Mouse (Mus musculus): ENCODE measurements around the gene Syde2. TPM values are rescaled to one million over a fixed set of nuclear protein-coding genes. Genes with fewer than 3 reads are reported as not detected.

The Syde2 gene
- polyA plus RNA-seq, 1 experiment from 2014 or later = 0.82 TPM

DNA sequence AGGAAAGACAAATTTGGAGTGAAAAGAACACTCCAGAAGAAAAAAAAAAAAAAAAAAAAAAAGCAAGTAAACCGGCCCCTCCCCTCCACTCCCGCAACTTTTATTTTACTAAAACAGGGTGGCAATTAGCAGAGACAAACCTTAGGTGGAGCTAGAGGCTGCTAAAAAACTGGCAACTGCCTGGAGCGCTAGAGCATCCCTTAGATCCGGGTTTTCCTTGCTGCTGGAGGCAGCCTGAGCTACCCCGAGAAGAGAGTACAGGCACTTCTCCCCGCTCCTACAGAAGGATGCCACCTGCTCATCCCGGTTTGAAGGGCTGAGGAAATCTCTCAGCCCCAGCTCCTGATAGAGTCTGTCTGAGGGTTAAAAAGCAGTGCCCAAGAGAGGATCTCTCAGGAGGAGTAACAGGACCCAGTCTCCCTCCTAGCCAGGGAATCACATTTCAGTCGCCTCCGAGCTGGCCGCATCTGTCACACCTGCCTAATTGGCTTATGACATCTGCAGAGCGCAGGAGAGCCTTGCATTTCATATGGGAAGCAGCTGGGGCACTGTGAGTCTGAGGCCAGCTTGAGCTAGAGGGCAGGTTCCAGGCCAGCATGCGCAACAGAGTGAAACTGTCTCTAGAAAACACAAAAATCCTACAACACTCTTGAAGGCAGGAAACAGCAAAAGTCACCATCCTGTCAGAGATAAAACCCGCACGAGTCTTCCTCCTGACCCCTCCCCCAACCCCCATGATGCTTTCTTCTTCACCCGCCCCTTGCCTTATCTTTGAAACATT lies 37.4 kb upstream of the Syde2 start:
- H3K4me2 ChIP-seq (ENCODE audit: low read length) = peak overlapping the region; percentile 43
- peak; percentile 87 for ATAC-seq
- peaks cover 2% of the 10 kb centered on the region for H3K27me3 ChIP-seq (replicated peaks; ENCODE audit: control insufficient read depth, insufficient read depth, low read length)
- H3K36me3 ChIP-seq (ENCODE audit: control insufficient read depth, insufficient read depth) = no peaks in the 10 kb centered on the region
- no peaks in the 10 kb centered on the region for H3K9me3 ChIP-seq (ENCODE audit: control insufficient read depth, low read length)
- no peak overlapping the region for H3K9ac ChIP-seq (replicated peaks; ENCODE audit: low read depth, low read length)
- peaks cover 5% of the 10 kb centered on the region for H3K4me1 ChIP-seq (replicated peaks; ENCODE audit: control insufficient read depth, insufficient read depth, low read length)
- WGBS = 7% methylated on average over 15 of the region's 15 CpGs
- H3K27ac ChIP-seq (ENCODE audit: low read length) = no peak overlapping the region
- H3K4me3 ChIP-seq (replicated peaks; ENCODE audit: low read length) = peak overlapping the region; percentile 5

DNA sequence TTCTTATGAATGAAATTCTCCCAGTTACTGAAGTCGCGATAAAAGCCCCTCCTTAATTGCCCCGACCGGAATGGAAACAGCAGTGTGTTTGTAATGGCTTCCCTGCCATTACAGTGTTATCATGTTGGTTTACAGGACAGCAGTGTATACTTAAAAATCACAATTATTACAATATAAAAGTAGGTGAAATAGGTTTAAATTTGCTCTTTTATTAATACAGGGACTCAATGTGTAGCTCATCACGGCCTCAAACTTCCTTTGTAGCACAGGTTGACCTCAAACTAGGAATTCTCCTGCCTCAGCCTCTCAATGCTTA lies 36.9 kb upstream of the Syde2 start:
- WGBS = 41% methylated on average over 5 of the region's 5 CpGs
- H3K4me3 ChIP-seq (replicated peaks; ENCODE audit: low read length) = no peak overlapping the region
- H3K4me2 ChIP-seq (ENCODE audit: low read length) = no peak overlapping the region

DNA sequence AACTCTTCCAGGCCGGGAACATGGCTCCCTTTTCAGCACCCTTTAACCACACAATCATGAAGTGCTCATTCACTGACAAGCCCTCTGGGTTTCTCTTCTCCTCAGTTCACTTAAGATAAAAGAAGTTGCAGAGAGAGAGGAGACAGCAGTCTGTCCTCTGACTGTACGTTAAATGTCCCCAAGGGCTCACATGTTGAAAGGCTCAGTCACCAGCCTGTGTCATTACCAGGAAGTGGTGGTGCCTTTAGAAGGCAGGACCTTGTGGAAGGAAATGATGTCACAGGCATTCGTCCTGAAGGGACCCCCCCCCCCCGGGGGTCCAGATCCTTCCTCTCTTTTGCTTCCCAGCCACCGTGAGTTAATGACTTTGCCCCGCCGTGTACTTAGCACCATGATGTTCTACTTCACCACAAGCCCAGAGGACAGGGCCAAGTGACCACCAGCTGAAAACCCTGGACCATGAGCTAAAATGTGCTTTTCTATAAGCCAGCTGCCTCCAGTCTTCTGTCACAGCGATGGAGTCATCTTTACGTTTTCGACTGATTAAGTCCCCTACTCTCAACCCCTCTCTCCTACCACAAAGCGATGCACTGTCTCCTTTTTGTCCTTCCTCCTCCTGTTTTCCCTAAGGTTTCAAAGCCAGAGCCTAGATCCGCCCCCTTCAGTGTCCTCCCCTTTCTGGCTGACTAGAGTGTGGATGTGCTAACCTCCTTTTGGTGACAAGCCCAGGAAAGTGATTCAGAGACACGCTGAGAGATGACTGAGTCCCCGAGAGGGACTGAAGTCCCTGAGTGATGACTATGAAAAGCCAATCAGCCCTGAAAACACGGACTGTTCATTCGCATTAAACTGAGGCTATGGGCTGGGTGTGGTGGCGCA lies 36.1 kb upstream of the Syde2 start:
- no peaks in the 10 kb centered on the region for H3K36me3 ChIP-seq (ENCODE audit: control insufficient read depth, insufficient read depth)
- 76% methylated on average over 17 of the region's 17 CpGs for WGBS
- H3K27ac ChIP-seq (ENCODE audit: low read length) = no peak overlapping the region
- H3K9ac ChIP-seq (replicated peaks; ENCODE audit: low read depth, low read length) = no peak overlapping the region
- no peak overlapping the region for H3K4me3 ChIP-seq (replicated peaks; ENCODE audit: low read length)
- H3K4me2 ChIP-seq (ENCODE audit: low read length) = no peak overlapping the region
- peaks cover 2% of the 10 kb centered on the region for H3K27me3 ChIP-seq (replicated peaks; ENCODE audit: control insufficient read depth, insufficient read depth, low read length)
- peaks cover 5% of the 10 kb centered on the region for H3K4me1 ChIP-seq (replicated peaks; ENCODE audit: control insufficient read depth, insufficient read depth, low read length)
- no peak for ATAC-seq
- H3K9me3 ChIP-seq (ENCODE audit: control insufficient read depth, low read length) = no peaks in the 10 kb centered on the region

More for the DNA sequence above, 36.9 kb upstream of the Syde2 start:
- Histone ChIP-seq H3K9ac (replicated peaks; ENCODE audit: low read depth, low read length) (no peak overlapping the region), H3K27me3 (replicated peaks; ENCODE audit: control insufficient read depth, insufficient read depth, low read length) (peaks cover 2% of the 10 kb centered on the region), H3K36me3 (ENCODE audit: control insufficient read depth, insufficient read depth) (no peaks in the 10 kb centered on the region), H3K27ac (ENCODE audit: low read length) (no peak overlapping the region), H3K9me3 (ENCODE audit: control insufficient read depth, low read length) (no peaks in the 10 kb centered on the region), H3K4me1 (replicated peaks; ENCODE audit: control insufficient read depth, insufficient read depth, low read length) (peaks cover 5% of the 10 kb centered on the region)
- ATAC-seq = no peak

DNA sequence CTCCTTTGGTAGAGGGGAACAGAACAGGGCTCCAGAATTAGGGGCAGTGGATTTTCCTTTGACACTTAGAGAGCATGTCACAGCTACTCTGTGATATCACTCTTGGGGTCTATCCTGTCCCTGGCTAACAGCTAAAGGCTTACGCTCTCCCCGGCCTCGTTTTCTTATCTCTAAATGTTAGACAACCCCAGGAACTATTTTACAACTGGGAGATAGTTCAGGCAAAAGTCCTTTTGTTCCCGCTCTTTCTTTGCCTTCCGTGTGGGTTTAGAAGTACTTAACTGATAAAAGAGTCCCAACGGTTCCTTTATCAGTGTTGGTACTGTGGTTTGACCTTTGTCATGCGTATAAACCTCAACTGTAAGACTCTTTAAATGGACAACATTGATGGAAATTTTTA lies 34.7 kb upstream of the Syde2 start:
- H3K4me1 ChIP-seq (replicated peaks; ENCODE audit: control insufficient read depth, insufficient read depth, low read length) = peaks cover 5% of the 10 kb centered on the region
- WGBS = 91% methylated on average over 7 of the region's 7 CpGs

DNA sequence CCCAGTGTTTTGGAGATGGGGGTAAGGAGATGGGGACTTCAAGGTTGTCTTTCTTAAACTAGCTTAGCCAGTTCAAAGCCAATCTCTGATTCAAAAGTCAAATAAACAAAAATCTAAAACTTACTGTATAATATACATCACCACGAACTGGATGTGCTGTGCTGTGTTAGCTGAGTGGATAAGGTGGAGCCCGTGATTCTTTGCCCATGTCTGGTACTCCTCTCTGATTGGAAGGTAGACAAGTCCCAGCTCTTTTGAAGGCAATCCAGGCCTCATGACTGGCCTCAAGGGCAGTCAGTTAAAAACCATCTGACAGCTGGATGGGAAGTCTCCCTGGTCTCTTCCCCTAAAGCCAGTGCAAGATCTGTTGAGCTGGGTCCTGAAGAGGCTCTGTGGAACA lies 34.3 kb upstream of the Syde2 start:
- Histone ChIP-seq H3K4me2 (ENCODE audit: low read length) (no peak overlapping the region), H3K4me3 (replicated peaks; ENCODE audit: low read length) (no peak overlapping the region), H3K27ac (ENCODE audit: low read length) (no peak overlapping the region), H3K9ac (replicated peaks; ENCODE audit: low read depth, low read length) (no peak overlapping the region), H3K4me1 (replicated peaks; ENCODE audit: control insufficient read depth, insufficient read depth, low read length) (peaks cover 5% of the 10 kb centered on the region), H3K9me3 (ENCODE audit: control insufficient read depth, low read length) (no peaks in the 10 kb centered on the region; the same call in 1 of the 2 replicates), H3K36me3 (ENCODE audit: control insufficient read depth, insufficient read depth) (no peaks in the 10 kb centered on the region), H3K27me3 (replicated peaks; ENCODE audit: control insufficient read depth, insufficient read depth, low read length) (peaks cover 2% of the 10 kb centered on the region)
- no peak for ATAC-seq
- WGBS = 75% methylated on average over 2 of the region's 2 CpGs

More for the DNA sequence above, 34.7 kb upstream of the Syde2 start:
- ATAC-seq = no peak
- Histone ChIP-seq H3K4me2 (ENCODE audit: low read length) (no peak overlapping the region), H3K4me3 (replicated peaks; ENCODE audit: low read length) (no peak overlapping the region), H3K9ac (replicated peaks; ENCODE audit: low read depth, low read length) (no peak overlapping the region), H3K27me3 (replicated peaks; ENCODE audit: control insufficient read depth, insufficient read depth, low read length) (peaks cover 2% of the 10 kb centered on the region), H3K9me3 (ENCODE audit: control insufficient read depth, low read length) (no peaks in the 10 kb centered on the region; the same call in 1 of the 2 replicates), H3K36me3 (ENCODE audit: control insufficient read depth, insufficient read depth) (no peaks in the 10 kb centered on the region), H3K27ac (ENCODE audit: low read length) (no peak overlapping the region)

DNA sequence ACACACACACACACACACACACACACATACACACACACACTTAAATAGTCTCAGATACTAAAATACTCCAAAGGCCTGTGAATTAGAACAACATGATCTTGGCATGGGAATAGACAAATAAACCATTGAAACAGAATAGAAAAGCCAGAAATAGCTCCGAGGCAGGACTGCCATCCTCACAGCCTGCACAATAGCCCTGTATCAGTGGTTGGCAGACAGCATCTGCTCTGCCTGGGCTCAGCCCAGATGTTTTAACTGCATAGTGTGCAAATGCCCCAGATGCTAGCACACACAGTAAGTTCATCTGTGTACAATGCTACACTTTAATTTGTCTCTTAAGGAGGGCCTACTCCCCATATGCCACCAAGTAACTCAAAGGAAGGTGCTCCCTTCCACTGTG lies 27.8 kb upstream of the Syde2 start:
- Histone ChIP-seq H3K27ac (ENCODE audit: low read length) (no peak overlapping the region), H3K4me1 (replicated peaks; ENCODE audit: control insufficient read depth, insufficient read depth, low read length) (peaks cover 8% of the 10 kb centered on the region), H3K4me2 (ENCODE audit: low read length) (no peak overlapping the region), H3K4me3 (replicated peaks; ENCODE audit: low read length) (no peak overlapping the region), H3K9me3 (ENCODE audit: control insufficient read depth, low read length) (no peaks in the 10 kb centered on the region; the same call in 1 of the 2 replicates), H3K9ac (replicated peaks; ENCODE audit: low read depth, low read length) (no peak overlapping the region), H3K36me3 (ENCODE audit: control insufficient read depth, insufficient read depth) (no peaks in the 10 kb centered on the region), H3K27me3 (replicated peaks; ENCODE audit: control insufficient read depth, insufficient read depth, low read length) (peaks cover 14% of the 10 kb centered on the region)
- WGBS = 40% methylated on average over 1 of the region's 1 CpGs
- no peak for ATAC-seq

DNA sequence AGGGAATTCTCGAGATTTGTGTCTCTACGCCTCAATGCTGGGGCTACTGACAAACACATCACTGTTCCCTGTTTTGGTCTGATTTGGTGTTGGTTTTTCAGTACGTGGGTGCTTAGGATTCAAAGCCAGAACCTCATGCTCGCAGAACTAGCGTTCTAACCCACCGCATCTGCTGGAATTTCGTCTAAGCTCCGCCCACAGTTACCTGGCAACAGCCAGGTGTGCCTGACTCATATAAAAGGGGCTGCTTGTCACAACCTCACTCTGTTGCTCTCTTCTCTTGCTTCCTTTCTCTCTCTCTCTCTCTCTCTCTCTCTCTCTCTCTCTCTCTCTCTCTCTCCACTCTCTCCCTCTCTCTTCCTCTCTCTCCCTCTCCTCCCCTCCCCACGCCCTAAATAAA lies 25.3 kb upstream of the Syde2 start:
- H3K9me3 ChIP-seq (ENCODE audit: control insufficient read depth, low read length) = no peaks in the 10 kb centered on the region; the same call in 1 of the 2 replicates
- H3K27ac ChIP-seq (ENCODE audit: low read length) = no peak overlapping the region
- 23% methylated on average over 9 of the region's 9 CpGs for WGBS
- no peak for ATAC-seq
- H3K9ac ChIP-seq (replicated peaks; ENCODE audit: low read depth, low read length) = no peak overlapping the region
- no peaks in the 10 kb centered on the region for H3K36me3 ChIP-seq (ENCODE audit: control insufficient read depth, insufficient read depth)
- H3K4me1 ChIP-seq (replicated peaks; ENCODE audit: control insufficient read depth, insufficient read depth, low read length) = peaks cover 8% of the 10 kb centered on the region
- no peak overlapping the region for H3K4me3 ChIP-seq (replicated peaks; ENCODE audit: low read length)
- peaks cover 18% of the 10 kb centered on the region for H3K27me3 ChIP-seq (replicated peaks; ENCODE audit: control insufficient read depth, insufficient read depth, low read length)
- no peak overlapping the region for H3K4me2 ChIP-seq (ENCODE audit: low read length)

DNA sequence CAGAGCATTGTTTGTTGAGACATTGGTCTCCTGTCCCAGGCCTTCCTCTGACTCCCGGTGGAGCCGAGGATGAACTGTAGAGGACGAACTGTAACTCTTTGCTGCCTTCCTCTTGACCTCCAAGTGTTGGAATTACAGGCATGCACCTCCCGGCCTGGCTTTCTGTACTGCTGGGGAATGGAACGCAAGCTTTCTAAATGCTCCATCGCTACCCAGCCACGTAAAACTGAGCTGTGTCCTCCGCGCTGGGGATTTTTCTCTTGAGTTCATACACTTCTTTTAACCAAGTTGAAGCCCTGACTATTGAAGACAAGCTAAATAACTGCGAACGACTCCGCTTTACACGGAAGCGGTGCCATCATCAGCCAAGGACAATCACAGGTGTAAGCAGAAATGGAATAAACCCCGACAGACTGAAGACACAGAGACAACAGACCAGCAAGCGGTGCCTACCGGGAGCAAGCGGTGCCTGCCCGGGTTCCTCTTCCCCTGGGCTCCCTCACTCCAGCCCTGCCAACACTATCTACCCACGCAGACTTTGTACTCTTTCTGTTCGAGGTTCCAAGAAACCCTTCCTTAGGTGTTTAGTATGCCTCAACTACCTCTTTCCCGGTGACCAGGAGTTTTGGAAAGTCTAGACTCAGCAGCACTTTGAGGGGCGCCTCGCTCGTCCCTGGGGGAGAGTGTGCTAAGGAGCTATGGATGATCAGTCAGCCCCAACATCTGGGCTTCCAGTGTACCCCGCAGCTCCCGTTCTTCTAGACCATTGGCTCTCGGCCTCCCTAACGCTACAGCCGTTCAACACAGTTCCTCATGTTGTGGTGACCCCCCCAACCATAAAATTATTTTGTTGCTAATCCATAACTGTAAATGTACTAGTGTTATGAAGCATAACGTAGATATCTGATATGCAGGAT lies 24.3 kb upstream of the Syde2 start:
- H3K27ac ChIP-seq (ENCODE audit: low read length) = no peak overlapping the region
- peaks cover 18% of the 10 kb centered on the region for H3K27me3 ChIP-seq (replicated peaks; ENCODE audit: control insufficient read depth, insufficient read depth, low read length)
- no peak overlapping the region for H3K4me3 ChIP-seq (replicated peaks; ENCODE audit: low read length)
- H3K4me2 ChIP-seq (ENCODE audit: low read length) = no peak overlapping the region; the same call in 1 of the 2 replicates
- H3K4me1 ChIP-seq (replicated peaks; ENCODE audit: control insufficient read depth, insufficient read depth, low read length) = peaks cover 8% of the 10 kb centered on the region
- no peaks in the 10 kb centered on the region for H3K36me3 ChIP-seq (ENCODE audit: control insufficient read depth, insufficient read depth)
- no peak overlapping the region for H3K9ac ChIP-seq (replicated peaks; ENCODE audit: low read depth, low read length)
- 16% methylated on average over 31 of the region's 31 CpGs for WGBS
- no peaks in the 10 kb centered on the region for H3K9me3 ChIP-seq (ENCODE audit: control insufficient read depth, low read length)
- no peak for ATAC-seq

DNA sequence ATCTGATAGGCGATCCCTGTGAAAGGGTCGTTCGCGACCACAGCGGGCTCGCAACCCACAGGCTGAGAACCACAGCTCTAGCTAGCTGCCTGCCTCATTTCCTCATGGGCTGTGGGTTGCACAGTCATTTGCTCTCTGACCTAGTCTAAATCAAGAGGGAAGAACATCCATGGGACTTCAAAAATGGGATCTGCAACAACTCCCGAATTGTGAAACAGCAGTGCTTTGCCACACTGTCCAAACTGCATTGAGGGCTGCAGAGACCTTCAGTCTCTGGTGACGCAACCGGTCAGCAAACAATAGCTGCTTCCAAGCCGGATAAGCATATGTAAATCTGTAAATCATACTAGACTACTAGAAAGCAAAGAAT lies 23.7 kb upstream of the Syde2 start:
- H3K9me3 ChIP-seq (ENCODE audit: control insufficient read depth, low read length) = no peaks in the 10 kb centered on the region
- ATAC-seq = no peak
- peaks cover 8% of the 10 kb centered on the region for H3K4me1 ChIP-seq (replicated peaks; ENCODE audit: control insufficient read depth, insufficient read depth, low read length)
- no peak overlapping the region for H3K9ac ChIP-seq (replicated peaks; ENCODE audit: low read depth, low read length)
- no peak overlapping the region for H3K27ac ChIP-seq (ENCODE audit: low read length)
- H3K27me3 ChIP-seq (replicated peaks; ENCODE audit: control insufficient read depth, insufficient read depth, low read length) = peaks cover 18% of the 10 kb centered on the region
- 19% methylated on average over 10 of the region's 10 CpGs for WGBS
- H3K4me2 ChIP-seq (ENCODE audit: low read length) = peak overlapping the region; percentile 14; the same call in 1 of the 2 replicates
- no peaks in the 10 kb centered on the region for H3K36me3 ChIP-seq (ENCODE audit: control insufficient read depth, insufficient read depth)
- H3K4me3 ChIP-seq (replicated peaks; ENCODE audit: low read length) = no peak overlapping the region
